Mouse (Mus musculus): ENCODE data around the gene Gm45208.

Gm45208 gene

DNA sequence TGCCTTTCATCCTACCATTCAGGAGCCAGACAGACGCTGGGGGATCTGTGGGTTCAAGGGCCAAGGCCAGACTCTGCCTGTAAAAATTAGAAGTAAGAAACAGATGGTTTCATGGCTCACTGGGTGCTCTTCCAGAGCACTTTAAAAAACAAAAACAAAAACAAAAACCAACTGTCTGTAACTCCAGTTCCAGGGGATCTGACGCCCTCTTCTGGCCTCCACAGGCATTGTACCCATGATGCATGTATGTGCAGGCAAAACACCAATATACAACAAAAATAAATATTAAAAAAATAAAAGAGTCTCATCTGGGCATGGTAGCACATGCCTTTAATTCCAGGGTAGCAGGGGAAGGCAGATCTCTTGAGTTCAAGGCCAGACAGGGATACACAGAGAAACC is 50.7 kb downstream of the Gm45208 start:
- DNase-seq (ENCODE audit: low read depth, low spot score) = no peak

DNA sequence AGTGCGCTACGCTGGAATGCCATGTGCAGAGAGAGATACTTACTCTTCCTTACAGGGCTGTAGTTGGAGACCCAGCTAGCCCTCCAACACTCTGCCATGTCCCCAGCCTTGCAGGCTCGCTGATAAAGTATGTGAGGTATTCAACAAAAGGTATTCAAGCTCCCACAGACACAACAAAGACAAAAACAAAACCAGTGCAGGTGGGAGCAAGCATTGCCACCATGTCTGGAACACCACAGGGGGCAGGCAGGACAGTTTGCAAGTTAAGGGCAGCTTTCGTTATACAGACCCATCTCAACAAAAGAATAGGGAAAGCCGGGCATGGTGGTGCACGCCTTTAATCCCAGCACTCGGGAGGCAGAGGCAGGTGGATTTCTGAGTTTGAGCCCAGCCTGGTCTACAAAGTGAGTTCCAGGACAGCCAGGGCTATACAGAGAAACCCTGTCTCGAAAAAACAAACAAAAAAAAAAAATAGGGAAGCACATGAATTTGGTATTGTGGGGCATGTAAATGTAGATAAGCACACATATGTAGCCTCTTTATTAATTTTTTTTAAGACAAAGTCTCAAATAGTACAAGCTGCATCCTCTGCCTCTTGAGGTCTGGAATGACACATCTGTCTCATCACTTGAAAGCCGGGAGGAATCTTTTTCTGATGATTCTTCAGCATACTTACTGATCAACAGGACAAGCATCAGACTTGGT is 53.6 kb downstream of the Gm45208 start:
- no peak for DNase-seq (ENCODE audit: low read depth, low spot score)

- no peak for DNase-seq (ENCODE audit: low read depth, low spot score)
Observed at GRCm38 (mm10) chrX:7776329-7777082, 54.5 kb downstream of the Gm45208 start.

GRCm38 (mm10) chrX:7778450-7779244 is 56.6 kb downstream of the Gm45208 start:
- DNase-seq (ENCODE audit: low read depth, low spot score) = no peak

- no peak for DNase-seq (ENCODE audit: low read depth, low spot score)
Observed at GRCm38 (mm10) chrX:7779294-7779693, 57.2 kb downstream of the Gm45208 start.
